Mouse (Mus musculus) spleen, embryonic (tissue): ENCODE results near the gene Aqp5.

Experiments used
- CTCF ChIA-PET: fragments of 350-600 bp; sonication (Branson Sonifier 250); formaldehyde crosslinking; loops from one replicate; lab custom pipeline; 2022; lab: Charles Lee

The Aqp5 gene

GRCm38 (mm10) chr15:99634702-99635101, 44.1 kb downstream of the Aqp5 start:
- CTCF ChIA-PET = no interaction called here

DNA sequence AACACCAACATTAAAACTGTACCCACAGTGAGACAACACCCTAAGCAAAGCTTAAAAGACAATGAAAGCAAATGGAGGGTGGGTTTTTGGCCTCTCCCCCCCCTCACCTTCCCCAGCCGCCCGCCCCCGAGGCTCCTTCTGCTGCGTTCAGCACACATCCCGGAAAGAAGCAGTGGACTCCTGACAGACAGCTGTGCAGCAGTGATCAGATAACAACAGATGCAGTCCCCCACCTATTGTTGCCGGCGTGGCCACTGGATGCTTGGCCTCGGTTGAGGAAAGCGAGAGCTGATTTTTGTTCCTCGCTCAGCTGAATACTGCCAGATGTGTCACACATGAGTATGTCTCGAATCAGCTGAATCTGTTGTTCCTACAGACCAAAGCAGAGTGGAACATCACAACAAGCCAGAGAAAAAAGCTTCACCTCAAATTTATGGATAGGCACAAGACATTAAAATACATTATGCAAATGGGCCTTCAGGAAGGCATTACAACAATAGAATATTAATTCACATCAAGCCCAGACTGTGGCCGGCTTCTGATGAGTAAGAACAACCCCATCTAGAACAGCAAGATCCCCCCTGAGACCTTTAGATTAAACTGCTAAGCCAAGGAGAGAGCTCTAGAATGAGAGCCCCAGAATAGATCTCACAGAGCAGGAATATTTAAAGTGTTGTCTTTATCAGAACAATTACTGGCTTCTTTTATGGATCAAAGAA, 47.0 kb downstream of the Aqp5 start:
- CTCF ChIA-PET = no interaction called here

DNA sequence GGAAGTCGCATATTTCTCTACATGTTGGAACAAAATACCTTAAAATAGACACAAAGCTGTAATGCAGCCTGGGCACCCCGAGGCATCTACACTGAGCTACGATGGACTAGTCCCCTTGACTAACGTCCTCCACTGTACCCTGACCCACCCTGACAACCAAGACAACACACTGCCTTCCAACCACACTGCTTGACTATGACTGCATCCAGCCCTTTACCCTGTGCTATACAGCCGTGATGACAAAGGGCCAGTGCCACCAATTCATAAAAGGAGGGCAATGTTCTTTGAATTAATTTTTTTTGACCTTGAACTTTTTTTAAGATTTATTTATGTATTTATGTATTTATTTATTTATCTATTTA, 47.5 kb downstream of the Aqp5 start:
- CTCF ChIA-PET = no interaction called here

GRCm38 (mm10) chr15:99642622-99643021, 52.0 kb downstream of the Aqp5 start:
- CTCF ChIA-PET = no interaction called here

GRCm38 (mm10) chr15:99643832-99644231, 53.2 kb downstream of the Aqp5 start:
- CTCF ChIA-PET = no interaction called here
